Mouse (Mus musculus) CH12.LX (cell line): ENCODE results near the gene Tbx6.

Source experiments
- CTCF ChIP-seq, 2 experiments: IDR thresholded peaks in 1 of 2; conservative IDR thresholded peaks in 1 of 2; 2 replicates each; pipeline ENCODE4 v1.5.1; 2011 to 2012; ENCODE audit warnings: low read depth in 2 of 2, low read length in 2 of 2, improper control_type of control experiment in 1 of 2, inconsistent platforms in 1 of 2, mild to moderate bottlenecking in 1 of 2, moderate library complexity in 1 of 2
- EP300 ChIP-seq: IDR thresholded peaks from 2 replicates; pipeline ENCODE4 v1.6.1; 2011; ENCODE audit warnings: low read length, improper control_type of control experiment
- RAD21 ChIP-seq: IDR thresholded peaks from 2 replicates; pipeline ENCODE4 v1.6.1; 2011; ENCODE audit warnings: low read depth, mild to moderate bottlenecking, low read length, improper control_type of control experiment, moderate library complexity

DNA sequence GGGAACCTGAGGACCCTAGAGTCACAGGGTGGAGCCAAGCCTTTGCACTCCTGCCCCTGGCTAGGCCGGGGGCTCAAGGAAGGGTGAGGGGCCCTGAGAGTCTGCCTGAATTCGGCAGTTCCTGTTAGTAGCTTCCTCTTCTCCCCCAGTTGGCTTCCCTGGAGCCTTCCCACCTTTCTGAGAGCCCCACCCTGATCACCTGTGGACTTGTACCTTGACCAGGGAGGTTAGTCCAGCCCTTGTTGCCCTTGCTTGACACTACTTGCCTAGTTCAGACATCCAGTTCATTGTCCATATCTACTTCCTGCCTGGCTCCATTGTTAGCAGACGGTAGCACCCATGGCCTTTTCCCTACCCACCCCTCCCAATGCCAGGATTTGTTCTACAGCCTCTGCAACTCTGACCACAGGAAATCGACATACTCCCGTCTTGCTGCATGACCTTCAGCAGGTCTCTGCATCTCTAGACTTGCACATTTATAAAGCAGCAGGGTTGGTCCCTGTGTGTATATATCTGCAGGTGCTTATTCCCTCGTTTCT, 19.7 kb upstream of the Tbx6 start:
- no peak for TF ChIP-seq EP300
- no peak for TF ChIP-seq CTCF (conservative IDR thresholded peaks at IDR 0.05 in 1 of 2, IDR thresholded peaks at IDR 0.05 in 1 of 2; ENCODE audit: low read depth in 2 of 2, low read length in 2 of 2)
- TF ChIP-seq RAD21, result no peak
